Mouse (Mus musculus) lung, embryonic 15.5 days (tissue): ENCODE results near the gene Prss44. TPM values are rescaled to one million over a fixed set of nuclear protein-coding genes. Genes with fewer than 3 reads are reported as not detected.

Source experiments
- polyA plus RNA-seq: library from polyadenylated mRNA; unstranded; fragments of >200 nt; fragmentation: Nextera tagmentation; extraction: Ambion mirVana; gene quantifications from 2 replicates; pipeline ENCODE4 v1.2.1, GENCODE M21; 2015

The Prss44 gene
- polyA plus RNA-seq, 1 experiment from 2014 or later, result not detected

Other genes with a start within 250 kb of the Prss44 start
- 51.2 and 55.6 TPM in 2 replicates for gene Nradd, start 189.5 kb upstream of the Prss44 start, polyA plus RNA-seq
- gene Nbeal2, start 159.8 kb upstream of the Prss44 start, polyA plus RNA-seq, result 3.6 and 4.2 TPM in 2 replicates
- 151 TPM in 2 replicates for gene Ccdc12, start 157.5 kb upstream of the Prss44 start, polyA plus RNA-seq
- 19.8 and 68.6 TPM in 2 replicates for gene Myl3, start 72.1 kb upstream of the Prss44 start, polyA plus RNA-seq
- 78.8 and 79.7 TPM in 2 replicates for gene Pth1r, start 66.8 kb upstream of the Prss44 start, polyA plus RNA-seq
- gene Prss42, start 15.8 kb upstream of the Prss44 start, polyA plus RNA-seq, result not detected in 2 replicates
- gene Prss43, start 12.7 kb downstream of the Prss44 start, polyA plus RNA-seq, result not detected in 2 replicates
- gene Prss45, start 20.6 kb downstream of the Prss44 start, polyA plus RNA-seq, result not detected in 2 replicates
- not detected in 2 replicates for gene Prss46, start 30.5 kb downstream of the Prss44 start, polyA plus RNA-seq
- gene Prss50, start 44.0 kb downstream of the Prss44 start, polyA plus RNA-seq, result 0.14 TPM in 1 of 2 replicates, not detected in the other
- 5.9 and 8.7 TPM in 2 replicates for gene Als2cl, start 65.9 kb downstream of the Prss44 start, polyA plus RNA-seq
- gene Tmie, start 66.1 kb downstream of the Prss44 start, polyA plus RNA-seq, result 1.1 and 1.3 TPM in 2 replicates
- not detected in 2 replicates for gene Fam240a, start 102.9 kb downstream of the Prss44 start, polyA plus RNA-seq
- gene Tdgf1, start 132.2 kb downstream of the Prss44 start, polyA plus RNA-seq, result not detected in 2 replicates
- gene Lrrc2, start 137.6 kb downstream of the Prss44 start, polyA plus RNA-seq, result 0.19 and 0.45 TPM in 2 replicates
- 1.1 TPM in 2 replicates for gene Rtp3, start 176.6 kb downstream of the Prss44 start, polyA plus RNA-seq
- gene Ltf, start 205.3 kb downstream of the Prss44 start, polyA plus RNA-seq, result 1.5 and 2.7 TPM in 2 replicates
- 3.7 and 4.6 TPM in 2 replicates for gene Ccrl2, start 243.5 kb downstream of the Prss44 start, polyA plus RNA-seq